Mouse (Mus musculus): Measurements from ENCODE around the gene Git2.

DNA sequence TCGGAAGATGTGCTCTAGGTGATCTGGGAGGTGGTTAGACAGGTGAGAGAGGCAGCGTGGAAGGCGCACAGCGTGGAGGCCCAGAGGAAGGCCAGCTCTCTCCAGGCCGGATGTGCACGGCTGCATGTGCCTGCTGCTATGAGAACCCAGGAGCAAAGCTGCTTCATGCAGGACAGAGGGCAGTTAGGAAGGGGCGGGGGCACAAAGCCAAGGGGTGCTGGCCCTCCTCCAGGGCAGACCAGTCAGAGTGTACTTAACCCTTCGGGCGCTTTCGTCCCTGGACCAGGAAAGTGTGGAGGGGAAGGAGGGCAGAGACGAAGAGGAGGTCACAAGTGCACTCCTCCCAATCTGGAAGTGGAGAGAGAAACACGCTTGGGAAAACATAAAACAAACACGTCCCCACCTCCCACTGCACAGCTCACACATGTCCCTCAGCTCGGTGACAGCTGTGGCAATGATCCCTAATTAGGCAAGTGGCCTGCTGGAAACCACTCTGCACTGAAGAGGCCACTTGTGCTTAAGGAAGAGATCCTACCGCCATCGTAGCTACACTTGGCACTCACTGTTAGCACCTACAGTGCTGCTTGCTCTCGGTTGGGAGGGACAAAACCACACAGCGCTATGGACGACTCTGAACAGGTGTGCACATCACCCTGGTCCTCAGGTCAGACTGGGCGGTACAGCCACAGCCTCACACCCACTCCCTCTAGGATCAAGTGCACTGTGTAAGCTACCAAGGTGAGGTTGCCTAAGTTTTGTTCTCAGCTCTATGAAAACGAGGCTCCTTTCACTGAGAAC lies 38.0 kb downstream of the Git2 start:
- TF ChIP-seq CTCF (conservative IDR thresholded peaks at IDR 0.05; ENCODE audit: low read length) (no peak), NANOG (IDR thresholded peaks at IDR 0.05; ENCODE audit: borderline replicate concordance, low read length) (no peak)
